Mouse (Mus musculus) gastrocnemius, postnatal 25 days (tissue): ENCODE results near the gene Dnaja3. TPM values are rescaled to one million over a fixed set of nuclear protein-coding genes. Genes with fewer than 3 reads are reported as not detected.
A peak's percentile ranks its signal among the peaks of the same experiment; 100 is the strongest.

Source experiments
- DNase-seq: peaks from one replicate; pipeline ENCODE4 v3.0.0; 2022
- total RNA-seq, 2 experiments: library from RNA; stranded (reverse); gene quantifications; 1 replicate in 1 of 2; 2 replicates in 1 of 2; pipeline ENCODE4 v1.2.3; 2021

The Dnaja3 gene
- total RNA-seq, 2 experiments from 2014 or later = 91.1 to 93.8 TPM

GRCm38 (mm10) chr16:4642190-4642589 lies 2.4 kb downstream of the Dnaja3 start:
- DNase-seq = peak; percentile 45

- no peak for DNase-seq
Measured at GRCm38 (mm10) chr16:4642937-4643336, 3.1 kb downstream of the Dnaja3 start.

GRCm38 (mm10) chr16:4643670-4644419 lies 4.1 kb downstream of the Dnaja3 start:
- DNase-seq = peak; percentile 91

GRCm38 (mm10) chr16:4645867-4646266 lies 6.1 kb downstream of the Dnaja3 start:
- no peak for DNase-seq

GRCm38 (mm10) chr16:4646831-4647230 lies 7.0 kb downstream of the Dnaja3 start:
- DNase-seq = no peak

GRCm38 (mm10) chr16:4647651-4648141 lies 7.9 kb downstream of the Dnaja3 start:
- peak; percentile 76 for DNase-seq

GRCm38 (mm10) chr16:4648416-4649023 lies 8.7 kb downstream of the Dnaja3 start:
- no peak for DNase-seq

- no peak for DNase-seq
Measured at GRCm38 (mm10) chr16:4649211-4649610, 9.4 kb downstream of the Dnaja3 start.

GRCm38 (mm10) chr16:4649692-4650091 lies 9.9 kb downstream of the Dnaja3 start:
- no peak for DNase-seq

- DNase-seq = no peak
Measured at GRCm38 (mm10) chr16:4650161-4650560, 10.4 kb downstream of the Dnaja3 start.

GRCm38 (mm10) chr16:4651081-4651480 lies 11.3 kb downstream of the Dnaja3 start:
- no peak for DNase-seq

GRCm38 (mm10) chr16:4651624-4652023 lies 11.8 kb downstream of the Dnaja3 start:
- DNase-seq = no peak

GRCm38 (mm10) chr16:4652707-4653416 lies 13.1 kb downstream of the Dnaja3 start:
- DNase-seq = peak; percentile 48

- no peak for DNase-seq
Measured at GRCm38 (mm10) chr16:4654706-4655105, 14.9 kb downstream of the Dnaja3 start.

GRCm38 (mm10) chr16:4655251-4655734 lies 15.5 kb downstream of the Dnaja3 start:
- no peak for DNase-seq

GRCm38 (mm10) chr16:4655764-4656570 lies 16.2 kb downstream of the Dnaja3 start:
- no peak for DNase-seq

- no peak for DNase-seq
Measured at GRCm38 (mm10) chr16:4656571-4657081, 16.8 kb downstream of the Dnaja3 start.

GRCm38 (mm10) chr16:4658781-4659245 lies 19.0 kb downstream of the Dnaja3 start:
- no peak for DNase-seq

- DNase-seq = no peak
Measured at GRCm38 (mm10) chr16:4659326-4659725, 19.5 kb downstream of the Dnaja3 start.

GRCm38 (mm10) chr16:4661605-4662004 lies 21.8 kb downstream of the Dnaja3 start:
- no peak for DNase-seq

GRCm38 (mm10) chr16:4663806-4664205 lies 24.0 kb downstream of the Dnaja3 start:
- DNase-seq = no peak

GRCm38 (mm10) chr16:4665726-4666125 lies 25.9 kb downstream of the Dnaja3 start:
- no peak for DNase-seq
